Mouse (Mus musculus) CD4-positive, CD25-positive, alpha-beta regulatory T cell, adult 2 months (primary cell): ENCODE data around the gene Hes3.

Experiments used
- DNase-seq: peaks from one replicate; pipeline ENCODE4 v3.0.0-alpha.2; 2012; ENCODE audit warnings: low read depth, low spot score

The Hes3 gene

GRCm38 (mm10) chr4:152291562-152291961, at the start of gene Hes3:
TSS of gene Hes3 (minus strand) at chr4:152291662.
- DNase-seq: no peak

DNA sequence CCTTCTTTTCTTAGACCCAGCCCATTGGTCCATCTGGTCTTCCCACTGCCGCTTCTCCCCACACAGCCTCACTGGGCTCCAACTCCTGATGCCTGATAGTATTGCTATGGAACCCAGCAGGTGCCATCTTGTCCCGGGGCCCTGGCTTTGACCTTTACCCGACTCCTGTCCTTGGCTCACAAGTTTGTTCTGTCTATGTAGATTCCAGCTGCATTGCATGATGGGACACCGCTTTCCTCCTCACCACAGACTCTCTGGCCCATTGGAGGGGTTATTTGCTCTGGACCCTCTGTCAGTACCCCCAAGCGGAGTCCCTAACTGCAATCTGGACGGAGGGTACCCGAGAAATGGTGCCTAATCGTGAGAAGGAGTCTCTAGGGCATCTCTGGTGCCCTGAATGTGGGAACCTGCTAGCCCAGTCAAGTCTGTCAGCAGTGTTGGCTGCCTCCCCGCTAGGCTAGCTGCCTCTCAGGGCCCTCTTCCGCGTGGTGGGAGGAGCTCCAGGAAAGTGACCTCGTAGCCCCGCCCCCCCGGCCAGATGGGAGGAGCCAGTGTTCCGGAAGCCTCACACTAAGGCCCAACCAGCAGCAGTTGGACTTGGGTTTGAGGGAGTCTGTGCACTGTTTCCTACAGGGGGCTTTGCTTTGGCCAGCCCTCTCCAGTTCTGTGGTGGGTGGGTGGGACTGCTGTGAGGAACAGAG, 49.3 kb upstream of the Hes3 start:
- DNase-seq: peak; percentile 42

DNA sequence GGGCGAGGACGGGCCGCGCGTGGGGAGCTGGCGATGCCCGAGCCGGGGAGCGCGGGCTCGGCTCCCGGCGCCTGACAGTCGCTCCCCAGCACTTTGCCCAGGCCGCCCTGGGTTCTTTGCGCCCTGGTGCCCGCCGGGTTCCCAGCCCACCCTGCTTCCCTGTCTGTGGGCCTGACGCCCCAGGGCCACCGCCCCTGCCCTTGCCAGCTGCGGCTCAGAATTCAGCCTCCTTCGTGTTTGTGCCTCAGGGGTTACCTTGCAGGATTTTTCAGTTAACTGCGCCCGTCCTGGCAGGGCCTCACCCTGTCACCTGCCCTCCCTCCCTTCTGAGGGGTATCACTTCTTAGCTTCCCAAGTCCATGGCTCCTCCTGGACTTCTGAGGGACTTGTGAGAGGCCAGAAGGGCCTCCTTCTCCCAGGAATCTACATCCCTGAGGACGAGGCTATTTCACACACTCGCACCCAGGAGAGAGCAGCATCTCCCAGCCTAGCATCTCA, 47.9 kb upstream of the Hes3 start:
- no peak for DNase-seq

- no peak for DNase-seq
These were observed 47.2 kb upstream of the Hes3 start, which contains the start of gene Chd5 for GRCm38 (mm10) chr4:152338419-152339292. TSS of gene Chd5 (plus strand) at chr4:152338651.

- no peak for DNase-seq
These were observed 46.3 kb upstream of the Hes3 start for GRCm38 (mm10) chr4:152337772-152338171.

- no peak for DNase-seq
These were observed 42.1 kb upstream of the Hes3 start for GRCm38 (mm10) chr4:152333587-152333986.

- DNase-seq: peak; percentile 73
These were observed 41.5 kb upstream of the Hes3 start for GRCm38 (mm10) chr4:152332952-152333351.

- peak; percentile 62 for DNase-seq
These were observed 37.2 kb upstream of the Hes3 start for GRCm38 (mm10) chr4:152328691-152329090.

GRCm38 (mm10) chr4:152326543-152326942, 35.1 kb upstream of the Hes3 start:
- DNase-seq: no peak

- peak; percentile 98 for DNase-seq
These were observed 34.3 kb upstream of the Hes3 start, which contains the start of gene Rpl22 for GRCm38 (mm10) chr4:152325574-152326411. TSS of gene Rpl22 (plus strand) at chr4:152325742.

DNA sequence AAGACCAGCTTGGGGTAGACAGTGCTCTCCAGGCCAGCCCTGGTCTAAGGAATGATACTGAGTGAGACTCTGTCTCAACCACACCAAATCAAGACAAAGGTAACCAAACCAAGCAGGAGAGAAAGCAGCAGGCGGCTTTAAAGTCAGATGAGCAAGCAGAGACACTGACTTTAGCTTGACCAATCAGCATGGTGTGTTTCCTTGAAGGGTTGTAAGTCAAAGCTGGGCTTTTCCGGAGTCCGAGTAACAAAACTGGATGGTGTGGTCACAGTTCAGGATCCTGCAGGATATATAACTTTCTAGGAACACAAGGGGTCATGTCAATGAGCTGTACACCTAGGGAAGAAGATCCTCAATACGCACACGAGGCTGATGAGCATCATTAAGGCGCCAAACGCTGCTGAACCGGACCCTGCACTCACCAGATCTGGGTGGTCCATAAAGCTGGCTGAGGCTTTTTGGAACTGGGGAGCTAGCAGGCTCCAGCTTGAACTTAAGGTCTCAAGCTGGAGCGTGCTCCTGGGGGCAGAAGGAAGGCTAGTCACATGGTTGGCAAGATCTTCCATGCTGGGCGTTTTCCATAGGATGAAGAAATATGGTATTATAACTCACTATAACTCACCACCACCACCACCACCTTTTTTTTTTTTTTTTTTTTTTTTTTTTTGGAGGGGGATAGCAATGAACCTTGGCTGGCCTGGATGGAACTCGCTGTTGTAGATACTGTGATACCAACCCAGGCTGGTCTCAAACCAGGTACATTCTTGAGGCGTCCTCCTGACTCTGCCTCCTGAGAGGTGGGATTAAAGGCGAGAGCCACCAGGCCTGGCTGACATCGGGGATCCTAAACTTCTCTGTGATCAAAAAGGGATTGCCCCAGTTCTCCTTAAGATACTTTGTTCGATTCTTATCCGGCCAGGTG, 33.4 kb upstream of the Hes3 start:
- no peak for DNase-seq

DNA sequence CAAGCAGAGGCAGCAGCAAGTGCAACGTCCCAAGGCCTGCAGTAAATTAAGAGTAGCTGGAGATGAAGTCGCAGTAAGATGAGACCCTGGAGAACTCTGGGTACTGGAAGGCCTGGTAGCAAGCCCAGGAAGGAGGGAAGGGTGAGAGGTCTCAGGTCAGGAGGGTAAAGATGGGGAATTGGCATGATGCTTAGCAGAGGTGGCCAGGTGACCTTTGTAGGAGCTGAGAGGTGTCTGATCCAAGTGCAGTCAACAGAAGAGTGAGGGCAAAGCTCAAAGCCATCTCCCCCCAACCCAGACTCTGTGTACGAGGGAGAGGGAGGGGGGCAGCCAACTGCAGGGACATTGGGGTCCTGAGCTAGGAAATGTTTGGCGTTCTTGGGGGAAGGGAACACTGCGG, 30.0 kb upstream of the Hes3 start:
- DNase-seq: no peak

GRCm38 (mm10) chr4:152318517-152319234, 27.2 kb upstream of the Hes3 start, which contains the start of gene Rnf207:
TSS of gene Rnf207 (minus strand) at chr4:152318993.
- DNase-seq: peak; percentile 71

GRCm38 (mm10) chr4:152317631-152318033, 26.2 kb upstream of the Hes3 start:
- DNase-seq: no peak

- no peak for DNase-seq
These were observed 24.2 kb upstream of the Hes3 start for GRCm38 (mm10) chr4:152315498-152316213.

DNA sequence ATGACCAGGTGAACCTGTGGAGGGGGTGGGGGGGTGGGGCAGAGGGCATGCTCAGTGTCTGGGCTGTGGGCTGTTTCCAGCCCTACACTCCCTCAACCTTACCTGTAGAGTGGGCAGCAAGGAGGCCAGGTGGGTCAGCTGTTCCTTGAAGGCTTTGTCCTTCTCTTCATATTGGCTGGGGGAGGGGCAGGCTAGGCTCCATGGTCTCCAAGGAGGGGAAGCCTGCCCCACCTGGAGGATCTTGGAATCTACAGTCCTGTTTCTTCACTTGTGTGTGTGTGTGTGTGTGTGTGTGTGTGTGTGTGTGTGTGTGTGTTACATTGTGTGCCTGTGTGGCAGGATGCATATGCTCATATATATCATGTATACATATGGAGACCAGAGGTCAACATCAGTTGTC, 22.5 kb upstream of the Hes3 start:
- peak; percentile 37 for DNase-seq

GRCm38 (mm10) chr4:152313211-152313632, 21.8 kb upstream of the Hes3 start:
- DNase-seq: peak; percentile 42

GRCm38 (mm10) chr4:152312186-152312585, 20.7 kb upstream of the Hes3 start:
- no peak for DNase-seq

DNA sequence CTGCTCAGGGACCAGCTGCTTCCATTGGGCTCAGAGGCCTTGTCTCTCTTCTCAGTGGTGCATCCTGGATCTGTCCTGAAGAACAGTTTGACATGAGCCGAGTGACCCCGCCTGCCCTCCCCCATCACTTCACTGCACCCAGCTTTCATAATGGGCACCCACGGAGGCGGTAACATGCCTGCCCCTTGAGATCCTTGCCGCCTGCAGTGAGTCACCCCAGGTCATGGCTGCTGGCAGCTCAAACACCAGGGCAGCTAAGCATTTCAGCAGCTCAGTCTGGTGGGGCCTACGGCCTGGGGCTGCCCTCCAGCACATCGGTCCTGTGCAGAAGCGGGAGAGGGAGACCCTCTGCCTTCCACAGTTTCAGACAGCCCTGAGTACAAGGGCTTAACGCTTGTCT, 16.1 kb upstream of the Hes3 start:
- no peak for DNase-seq
